Mouse (Mus musculus) gastrocnemius, postnatal 4 days (tissue): Measurements from ENCODE around the gene Osbpl3. TPM values are rescaled to one million over a fixed set of nuclear protein-coding genes. Genes with fewer than 3 reads are reported as not detected.

Experiments used
- DNase-seq, 2 experiments: peaks; one replicate each; pipeline ENCODE4 v3.0.0; 2021 to 2022; ENCODE audit warnings: low spot score in 2 of 2, mixed read lengths in 2 of 2
- total RNA-seq, 2 experiments: library from RNA; stranded (reverse); gene quantifications; 2 replicates each; pipeline ENCODE4 v1.2.3; 2021

Gene Osbpl3
- total RNA-seq, 2 experiments from 2014 or later: 8.7 to 12.3 TPM

GRCm38 (mm10) chr6:50412174-50412573 is 43.8 kb downstream of the Osbpl3 start:
- no peak for DNase-seq

DNA sequence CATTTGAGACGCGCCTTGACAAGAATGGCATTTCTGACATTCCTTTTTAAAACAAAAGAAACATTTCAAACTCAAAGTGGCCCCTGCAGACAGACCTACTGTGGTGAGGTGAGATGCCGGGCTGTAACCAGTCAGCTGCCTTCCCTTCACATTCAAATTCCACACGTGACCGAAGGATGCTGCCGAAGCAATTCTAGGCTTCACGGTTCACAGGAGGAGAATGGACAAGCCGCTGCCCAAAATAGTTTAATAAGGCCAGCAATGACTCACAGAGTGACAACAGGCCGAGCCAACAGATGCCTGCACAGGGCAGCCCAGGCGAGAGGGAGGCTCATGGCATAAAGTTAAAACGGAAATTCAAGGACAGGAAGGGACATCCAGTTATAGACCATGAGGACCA is 51.3 kb downstream of the Osbpl3 start:
- no peak for DNase-seq

DNA sequence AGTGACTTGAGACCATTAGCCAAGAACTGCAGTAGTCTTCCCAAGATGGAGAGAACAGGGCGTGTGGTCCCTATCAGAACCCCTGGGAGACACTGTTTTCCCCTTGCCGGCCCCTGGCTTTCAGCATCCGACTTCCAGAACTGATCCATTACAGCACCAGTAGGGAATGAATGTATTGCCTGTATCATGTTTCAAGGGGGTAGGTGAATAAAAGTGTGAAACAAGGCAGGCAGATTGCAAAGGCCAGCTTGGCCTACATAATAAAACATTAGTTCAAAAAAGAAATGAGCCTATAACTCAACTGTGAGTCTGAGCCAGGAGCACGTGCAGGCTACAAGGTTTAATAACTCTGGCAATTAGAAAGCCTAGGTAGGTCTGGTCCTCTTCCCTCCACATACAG is 52.5 kb downstream of the Osbpl3 start:
- no peak for DNase-seq

GRCm38 (mm10) chr6:50402872-50403271 is 53.1 kb downstream of the Osbpl3 start:
- no peak for DNase-seq

- DNase-seq: no peak
These were observed 55.8 kb downstream of the Osbpl3 start for GRCm38 (mm10) chr6:50400234-50400633.

GRCm38 (mm10) chr6:50399427-50400195 is 56.4 kb downstream of the Osbpl3 start:
- no peak for DNase-seq

DNA sequence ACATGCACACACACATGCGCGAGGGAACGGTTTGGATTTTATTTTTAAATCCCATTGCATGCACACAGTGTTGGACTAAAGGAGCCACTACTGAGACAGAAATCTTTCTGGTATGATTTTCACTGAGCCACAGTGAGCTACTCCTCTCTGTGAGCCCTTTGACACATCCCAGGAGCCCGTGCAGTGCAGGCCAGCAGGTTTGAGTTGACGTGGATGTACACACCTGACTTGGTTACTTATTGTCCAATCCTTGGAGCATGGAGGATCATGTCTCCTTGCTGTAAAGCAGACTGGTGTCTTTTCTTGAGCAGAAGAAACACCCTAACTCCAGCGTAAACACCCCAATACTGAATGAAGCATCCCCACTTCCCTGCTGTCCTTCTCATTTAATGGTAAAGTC is 57.7 kb downstream of the Osbpl3 start:
- no peak for DNase-seq

DNA sequence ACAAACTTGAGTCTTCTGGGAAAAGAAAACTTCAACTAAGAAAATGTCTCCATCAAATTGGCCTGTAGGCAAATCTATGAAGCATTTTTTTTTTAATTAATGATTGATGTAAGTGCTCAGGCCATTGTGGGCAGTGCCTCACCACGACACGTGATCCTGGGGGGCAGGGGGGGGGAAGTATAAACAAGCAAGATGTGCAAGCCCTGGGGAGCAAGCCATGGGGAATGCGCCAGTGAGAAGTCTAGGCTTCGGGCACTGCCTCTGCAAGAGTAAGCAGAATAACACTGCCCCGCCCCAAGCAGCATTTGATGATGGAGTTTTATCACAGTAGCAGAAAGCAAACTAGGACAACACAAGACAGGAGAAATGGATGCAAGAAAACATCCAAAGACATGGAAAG is 58.9 kb downstream of the Osbpl3 start:
- no peak for DNase-seq

DNA sequence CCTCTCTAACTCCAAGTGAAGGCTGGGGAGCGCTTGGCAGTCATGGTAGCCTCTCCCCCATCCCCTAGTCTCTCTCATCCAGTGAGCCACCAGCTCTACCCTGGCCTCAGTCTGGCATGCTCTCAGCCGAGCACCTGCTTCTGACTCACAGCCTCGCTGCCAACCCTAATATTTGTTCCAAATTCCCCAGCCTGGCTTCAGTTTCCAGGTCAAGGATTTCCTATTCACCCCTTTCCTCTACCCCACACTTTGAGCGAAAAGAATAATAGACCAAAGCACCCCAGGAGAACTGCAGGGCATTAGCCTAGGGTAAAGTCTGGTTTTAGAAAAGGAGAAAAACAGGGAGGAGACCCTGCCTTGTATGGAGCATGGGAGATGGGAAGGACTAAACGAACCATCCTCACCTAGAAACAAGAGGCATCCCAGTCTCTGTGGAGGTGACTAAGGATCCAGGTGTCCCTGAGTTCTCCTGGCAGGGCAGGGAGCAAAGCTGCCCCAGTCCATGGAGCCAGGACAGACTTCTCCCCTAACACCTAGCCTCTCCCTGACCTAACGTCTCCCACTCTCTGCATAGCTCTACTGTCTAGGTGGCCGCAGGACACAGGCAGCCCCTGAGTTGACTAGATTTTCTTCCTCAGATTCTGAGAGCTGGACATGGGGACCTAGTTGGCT is 60.2 kb downstream of the Osbpl3 start:
- DNase-seq: no peak

DNA sequence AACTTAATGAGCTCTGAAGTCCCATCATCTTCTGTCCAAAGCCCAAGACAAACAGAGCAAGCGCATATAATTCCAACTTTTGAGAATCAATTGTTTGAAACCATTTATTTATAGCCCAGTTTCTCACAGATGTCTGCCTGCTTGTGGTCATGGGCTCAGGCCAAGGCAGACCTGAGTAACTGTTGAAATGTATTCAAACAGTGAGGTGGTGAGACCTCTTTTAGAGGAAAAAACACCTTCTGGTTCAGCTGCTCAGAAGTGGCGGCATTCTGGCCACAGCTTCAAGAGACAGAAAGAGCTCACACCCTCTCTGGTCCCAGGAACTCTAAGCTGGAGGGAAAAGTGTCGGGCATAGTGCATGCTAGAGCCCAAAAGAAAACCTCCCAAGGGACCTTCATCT is 61.6 kb downstream of the Osbpl3 start:
- DNase-seq: no peak

- no peak for DNase-seq
These were observed 62.0 kb downstream of the Osbpl3 start for GRCm38 (mm10) chr6:50393960-50394359.

DNA sequence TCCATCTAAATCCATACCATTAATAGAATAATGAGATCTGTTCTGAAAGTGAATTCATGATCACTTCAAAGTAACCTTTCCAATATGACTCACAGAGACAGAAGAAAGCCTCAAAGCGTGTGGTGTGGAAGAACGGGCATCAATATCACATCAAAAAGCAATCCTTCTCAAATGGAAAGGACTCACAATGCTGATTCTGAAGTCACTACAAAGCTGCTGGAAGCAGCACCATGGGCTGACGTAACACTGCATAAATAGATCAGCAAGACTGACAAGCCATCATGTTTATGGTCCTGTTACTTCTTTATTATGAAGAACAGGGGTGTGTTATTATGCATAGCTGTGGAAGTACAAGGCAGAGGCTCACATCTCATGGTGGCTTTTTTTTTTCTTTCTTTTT is 64.0 kb downstream of the Osbpl3 start:
- DNase-seq: no peak

DNA sequence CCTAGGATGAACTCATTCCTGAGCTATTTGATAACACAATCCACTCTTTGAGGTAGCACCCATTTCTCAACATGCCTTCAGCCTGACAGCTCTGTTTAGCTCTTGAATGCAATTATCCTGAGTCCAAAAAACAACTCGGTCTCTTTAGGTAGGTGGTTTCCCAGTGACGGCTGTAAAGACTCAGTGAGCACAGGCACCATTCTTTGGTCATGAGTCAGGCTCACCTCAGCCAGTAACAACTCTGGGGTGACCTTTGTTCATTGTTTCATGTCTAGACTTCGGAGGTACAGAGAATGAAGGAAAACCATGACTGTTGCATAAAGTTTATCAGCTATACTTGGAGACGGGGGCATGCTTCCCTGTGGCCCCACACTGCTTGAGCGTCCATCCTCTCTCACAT is 65.7 kb downstream of the Osbpl3 start:
- DNase-seq: no peak

DNA sequence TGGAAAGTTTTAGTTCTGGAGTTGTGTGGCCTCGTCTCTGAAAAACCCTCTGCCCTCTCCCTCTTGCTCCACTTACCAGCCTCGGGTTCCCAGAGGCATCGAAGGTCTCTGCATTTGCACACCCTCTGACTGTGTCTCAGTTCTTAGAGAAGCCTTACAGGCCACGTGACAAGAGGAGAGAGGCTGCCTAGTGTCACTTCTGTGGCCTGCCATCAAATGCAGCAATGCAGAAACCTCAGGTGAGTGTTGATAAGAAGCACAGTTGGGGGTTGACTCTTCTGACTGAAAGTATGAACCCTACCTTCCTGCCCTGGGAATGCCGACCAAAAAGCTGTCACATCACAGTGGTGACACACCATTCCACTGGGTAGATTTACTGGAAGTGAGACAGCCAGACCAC is 68.4 kb downstream of the Osbpl3 start:
- DNase-seq: no peak

- no peak for DNase-seq
These were observed 69.5 kb downstream of the Osbpl3 start for GRCm38 (mm10) chr6:50386497-50386896.

- DNase-seq: no peak
These were observed 70.5 kb downstream of the Osbpl3 start for GRCm38 (mm10) chr6:50385451-50386013.

- no peak for DNase-seq
These were observed 73.3 kb downstream of the Osbpl3 start for GRCm38 (mm10) chr6:50382711-50383110.

DNA sequence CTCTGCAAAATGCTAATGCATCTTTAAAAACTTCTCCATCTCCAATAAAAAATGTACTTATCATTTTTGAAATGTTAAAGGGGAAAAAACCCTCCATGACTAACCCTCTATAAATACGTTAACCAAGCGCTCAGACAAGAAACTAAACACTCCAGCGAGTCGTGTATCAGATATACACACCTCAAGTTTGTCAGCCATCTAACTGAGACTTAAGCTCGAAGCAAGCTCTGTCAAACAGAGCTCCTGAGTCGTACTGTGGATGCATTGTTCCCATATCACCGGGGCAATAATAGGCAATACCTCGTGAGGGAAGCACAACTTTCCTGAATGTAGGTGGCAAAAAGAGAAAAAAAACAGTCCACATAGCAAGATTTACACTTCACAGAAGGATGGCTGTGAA is 73.8 kb downstream of the Osbpl3 start:
- DNase-seq: no peak

DNA sequence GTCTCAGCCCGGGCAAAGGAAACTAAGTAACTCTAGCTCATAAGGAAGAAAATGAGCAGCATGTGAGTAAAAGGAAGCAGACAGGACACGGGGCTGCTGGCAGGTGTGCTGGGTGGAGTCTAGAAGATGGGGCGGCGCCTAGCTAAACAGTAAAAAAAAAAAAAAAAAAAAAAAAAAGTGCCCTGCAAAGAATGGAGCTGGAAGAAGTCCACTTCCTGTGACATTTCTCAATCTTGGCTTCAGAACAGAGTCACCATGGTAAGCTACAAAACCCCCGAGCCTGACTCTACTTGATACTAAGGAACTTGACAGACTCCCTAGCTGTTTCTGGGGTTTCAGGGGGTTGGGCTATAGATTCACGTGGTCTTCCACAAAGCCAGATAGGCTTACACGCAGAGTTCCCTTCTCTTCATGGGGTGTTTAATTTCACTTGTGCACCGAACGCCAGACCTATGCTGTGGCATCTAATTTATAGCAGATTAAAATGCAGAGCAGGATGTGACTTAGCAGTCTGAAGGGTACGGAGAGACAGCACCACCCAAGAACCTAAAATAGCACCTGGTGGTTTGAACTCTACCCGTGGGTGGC is 74.4 kb downstream of the Osbpl3 start:
- no peak for DNase-seq

DNA sequence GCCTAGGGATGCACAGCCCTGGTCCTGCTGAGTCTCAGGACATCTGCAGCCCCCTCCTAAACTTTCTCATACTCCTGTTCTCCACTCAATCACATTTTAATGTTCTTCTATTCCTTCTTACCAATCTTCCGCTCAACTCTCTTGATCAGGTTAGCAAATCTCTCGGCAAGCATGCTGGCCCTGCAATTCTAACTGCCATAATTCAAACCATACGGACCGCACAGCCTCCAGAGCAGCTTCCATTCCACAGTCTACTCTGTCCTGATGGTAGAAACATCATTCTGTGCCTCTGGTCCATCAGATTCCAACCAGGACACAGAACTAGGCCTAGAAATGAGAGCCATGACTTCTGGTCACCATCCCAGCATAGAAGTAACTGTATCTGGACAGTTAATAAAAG is 76.3 kb downstream of the Osbpl3 start:
- DNase-seq: no peak

DNA sequence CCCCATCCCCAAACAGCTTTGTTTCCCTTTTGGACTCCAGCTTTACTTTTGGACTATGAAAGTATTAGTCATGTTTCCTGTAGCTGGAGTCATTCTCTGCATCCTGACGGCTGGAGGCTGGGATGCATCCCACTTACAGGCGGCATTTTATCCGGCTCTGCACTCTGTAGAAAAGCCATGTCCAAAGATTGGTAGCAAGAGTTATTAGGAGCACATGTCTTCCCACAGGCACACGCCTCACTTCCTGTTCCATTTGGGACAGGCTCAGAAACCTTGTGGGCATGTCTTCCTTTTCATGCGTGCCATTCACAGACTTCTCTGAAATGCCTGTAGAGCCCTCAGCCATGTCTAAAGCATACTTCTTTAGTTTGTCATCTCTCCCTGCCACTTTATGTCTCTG is 76.9 kb downstream of the Osbpl3 start:
- no peak for DNase-seq
